In genomic region chr3:116507772-116508351, GRCm38 (mm10) we compare ENCODE assay signal across 8 mouse cellular contexts. TPM values are rescaled to one million over a fixed set of nuclear protein-coding genes. Genes with fewer than 3 reads are reported as not detected.
DNase-seq lines count a peak whose midpoint lies in the region; ATAC-seq lines count a peak whose summit lies in the region.

Gene Rtca, minus strand, starts transcription at chr3:116508208.

- peak; percentile 94 for ATAC-seq in forebrain, embryonic 11.5 days (replicated peaks; ENCODE audit: low FRiP score)
- ATAC-seq in heart, embryonic 16.5 days (replicated peaks; ENCODE audit: extremely low read depth, insufficient read depth, low FRiP score) = peak; percentile 91
- peak; percentile 92 for ATAC-seq in liver, embryonic 15.5 days (ENCODE audit: insufficient read depth)
- peak; percentile 91 for ATAC-seq in neural tube, embryonic 12.5 days (ENCODE audit: low FRiP score, low read depth)

- H3K4me1 ChIP-seq in forebrain, embryonic 11.5 days (replicated peaks; ENCODE audit: control insufficient read depth, insufficient read depth, low read length) = peaks cover 6% of the 10 kb centered on the region; the same call in 1 of the 2 replicates
- peaks cover 13% of the 10 kb centered on the region for H3K4me1 ChIP-seq in heart, embryonic 16.5 days (ENCODE audit: control insufficient read depth, insufficient read depth, low read length)
- peaks cover 31% of the 10 kb centered on the region for H3K4me1 ChIP-seq in liver, embryonic 15.5 days (replicated peaks)
- H3K4me1 ChIP-seq in neural tube, embryonic 12.5 days = peaks cover 13% of the 10 kb centered on the region

- peaks cover 4% of the 10 kb centered on the region; the same call in 1 of the 2 replicates for H3K36me3 ChIP-seq in forebrain, embryonic 11.5 days (ENCODE audit: control insufficient read depth, insufficient read depth, low read length)
- peaks cover 18% of the 10 kb centered on the region for H3K36me3 ChIP-seq in heart, embryonic 16.5 days (ENCODE audit: control insufficient read depth, insufficient read depth)
- peaks cover 22% of the 10 kb centered on the region for H3K36me3 ChIP-seq in liver, embryonic 15.5 days (replicated peaks)
- H3K36me3 ChIP-seq in neural tube, embryonic 12.5 days = peaks cover 24% of the 10 kb centered on the region

- peak; percentile 91 to 92 for DNase-seq in CD8-positive naive resting alpha-beta T cell, adult 2 months (ENCODE audit: low read depth in 2 of 2, low spot score in 2 of 2)
- DNase-seq in c-Kit-positive CD71-negative TER-119-negative erythroid progenitor cells, embryonic 14.5 days (ENCODE audit: low read depth) = peak; percentile 95
- DNase-seq in forebrain, embryonic 11.5 days (ENCODE audit: low spot score) = peak; percentile 100
- peak; percentile 98 to 99 for DNase-seq in kidney, postnatal 36 days
- peak; percentile 93 for DNase-seq in telencephalon, adult 2 months (ENCODE audit: low read depth, low spot score)

- H3K4me2 ChIP-seq in forebrain, embryonic 11.5 days (ENCODE audit: low read depth, low read length, severe bottlenecking) = peak within 1 kb of the TSS; percentile 71
- peak within 1 kb of the TSS; percentile 84 for H3K4me2 ChIP-seq in heart, embryonic 16.5 days (ENCODE audit: low read depth, low read length)
- peak within 1 kb of the TSS; percentile 84 for H3K4me2 ChIP-seq in liver, embryonic 15.5 days
- H3K4me2 ChIP-seq in neural tube, embryonic 12.5 days (replicated peaks) = peak within 1 kb of the TSS; percentile 86

- WGBS in forebrain, embryonic 11.5 days = under 1% methylated on average over 44 of the region's 44 CpGs
- WGBS in heart, embryonic 16.5 days = 1% methylated on average over 36 of the region's 44 CpGs
- WGBS in liver, embryonic 15.5 days (ENCODE audit: insufficient replicate concordance) = under 1% methylated on average over 44 of the region's 44 CpGs
- WGBS in neural tube, embryonic 12.5 days = under 1% methylated on average over 44 of the region's 44 CpGs

- H3K9ac ChIP-seq in forebrain, embryonic 11.5 days (ENCODE audit: low read length) = peak within 1 kb of the TSS; percentile 87
- H3K9ac ChIP-seq in heart, embryonic 16.5 days (ENCODE audit: low read length) = peak within 1 kb of the TSS; percentile 86
- H3K9ac ChIP-seq in liver, embryonic 15.5 days = peak within 1 kb of the TSS; percentile 72
- H3K9ac ChIP-seq in neural tube, embryonic 12.5 days = peak within 1 kb of the TSS; percentile 91

- H3K9me3 ChIP-seq in forebrain, embryonic 11.5 days (ENCODE audit: control insufficient read depth, low read length) = no peaks in the 10 kb centered on the region
- H3K9me3 ChIP-seq in heart, embryonic 16.5 days (replicated peaks; ENCODE audit: control insufficient read depth, low read length) = no peaks in the 10 kb centered on the region
- no peaks in the 10 kb centered on the region for H3K9me3 ChIP-seq in liver, embryonic 15.5 days (replicated peaks)
- H3K9me3 ChIP-seq in neural tube, embryonic 12.5 days = no peaks in the 10 kb centered on the region

- H3K27me3 ChIP-seq in forebrain, embryonic 11.5 days (ENCODE audit: control insufficient read depth, insufficient read depth, low read length) = no peaks in the 10 kb centered on the region
- H3K27me3 ChIP-seq in heart, embryonic 16.5 days (ENCODE audit: control insufficient read depth, insufficient read depth, low read length) = no peaks in the 10 kb centered on the region
- H3K27me3 ChIP-seq in liver, embryonic 15.5 days = no peaks in the 10 kb centered on the region
- no peaks in the 10 kb centered on the region for H3K27me3 ChIP-seq in neural tube, embryonic 12.5 days (replicated peaks)

- H3K4me3 ChIP-seq in forebrain, embryonic 11.5 days (ENCODE audit: low read depth, low read length) = peak within 1 kb of the TSS; percentile 89
- peak within 1 kb of the TSS; percentile 82 for H3K4me3 ChIP-seq in heart, embryonic 16.5 days (ENCODE audit: low read length)
- H3K4me3 ChIP-seq in liver, embryonic 15.5 days (replicated peaks) = peak within 1 kb of the TSS; percentile 78
- H3K4me3 ChIP-seq in neural tube, embryonic 12.5 days = peak within 1 kb of the TSS; percentile 94

- H3K27ac ChIP-seq in forebrain, embryonic 11.5 days (ENCODE audit: low read depth, low read length) = peak within 1 kb of the TSS; percentile 60; the same call in 1 of the 2 replicates
- H3K27ac ChIP-seq in heart, embryonic 16.5 days (ENCODE audit: low read length) = peak within 1 kb of the TSS; percentile 69
- H3K27ac ChIP-seq in liver, embryonic 15.5 days (replicated peaks) = peak within 1 kb of the TSS; percentile 46
- H3K27ac ChIP-seq in neural tube, embryonic 12.5 days = 0 out of 2 replicates have a peak within 1 kb of the TSS, but pooled peaks have one; percentile 27

RNA-seq across cellular contexts. Expression of gene Rtca, which starts in this region (rescaled TPM):
- polyA plus RNA-seq in forebrain, embryonic 11.5 days (2014; fragmentation: Nextera tagmentation; extraction: Ambion mirVana) = 112 and 117 TPM in 2 replicates
- 52.3 and 52.9 TPM in 2 replicates for polyA plus RNA-seq in heart, embryonic 16.5 days (2015; fragmentation: Nextera tagmentation; extraction: Ambion mirVana)
- polyA plus RNA-seq in liver, embryonic 15.5 days (2015; fragmentation: Nextera tagmentation; extraction: Ambion mirVana) = 24.4 and 25.1 TPM in 2 replicates
- 117 and 119 TPM in 2 replicates for polyA plus RNA-seq in neural tube, embryonic 12.5 days (2016; fragmentation: Nextera tagmentation; extraction: Ambion mirVana)

Comparison
In these comparisons a context has a peak if more than half of its experiments do, and no peak if none do; other contexts are left out.
1. Peak in every context shown above with its lines: DNase-seq, ATAC-seq, H3K4me3 ChIP-seq and H3K27ac ChIP-seq.